Mouse (Mus musculus) lung, postnatal 4 days (tissue): ENCODE measurements around the gene Slc16a13.
A peak's percentile ranks its signal among the peaks of the same experiment; 100 is the strongest.

ENCODE experiments used
- DNase-seq, 2 experiments: peaks; one replicate each; pipeline ENCODE4 v3.0.0; 2021

Gene Slc16a13

GRCm38 (mm10) chr11:70220731-70221602 lies at the start of gene Slc16a13:
Slc16a13 (minus strand) TSS chr11:70221064.
- peak; percentile 93 to 94 for DNase-seq

DNA sequence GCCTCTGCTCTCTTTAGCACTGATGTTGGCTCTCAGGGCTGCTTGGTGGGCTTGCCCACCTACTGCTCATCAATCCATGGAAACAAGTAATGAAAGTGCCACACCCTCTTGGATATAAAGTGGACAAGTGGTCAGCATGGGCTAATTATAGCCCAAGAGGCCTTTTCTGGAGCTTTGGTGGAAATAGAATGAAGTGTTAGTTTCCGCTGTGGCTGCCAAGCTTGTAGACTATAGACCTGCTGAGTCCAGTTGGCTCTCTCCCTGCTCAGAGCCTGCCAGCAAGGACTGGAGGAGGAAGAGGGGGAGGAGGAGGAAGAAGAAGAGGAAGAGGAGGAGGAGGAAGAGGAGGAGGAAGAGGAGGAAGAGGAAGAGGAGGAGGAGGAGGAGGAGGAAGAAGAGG lies 45.5 kb upstream of the Slc16a13 start:
- peak; percentile 58 to 74 for DNase-seq

DNA sequence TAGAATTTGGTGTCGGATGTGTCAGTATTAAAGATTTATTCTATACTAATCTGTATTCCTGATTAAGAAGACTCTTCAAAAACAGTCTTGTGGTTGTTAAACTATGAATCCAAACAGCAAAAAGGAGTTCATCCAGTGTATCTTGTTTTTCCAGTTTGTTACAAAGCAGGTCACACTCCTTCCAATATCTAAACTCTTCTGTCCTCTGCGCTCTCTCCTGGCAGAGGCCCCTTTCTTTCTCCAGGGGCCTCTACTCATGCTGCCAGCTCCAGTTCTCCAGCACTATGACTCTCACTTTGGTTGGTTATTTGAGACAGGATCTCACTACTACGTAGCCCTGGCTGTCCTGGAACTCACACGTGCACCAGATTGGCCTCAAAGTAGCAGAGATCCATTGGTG lies 45.0 kb upstream of the Slc16a13 start:
- no peak for DNase-seq

- no peak for DNase-seq
Measured at GRCm38 (mm10) chr11:70265252-70265651, 44.4 kb upstream of the Slc16a13 start.

- DNase-seq: no peak
Measured at GRCm38 (mm10) chr11:70259035-70259434, 38.2 kb upstream of the Slc16a13 start.

- peak; percentile 65 to 67 for DNase-seq
Measured at GRCm38 (mm10) chr11:70254931-70255531, 34.2 kb upstream of the Slc16a13 start, which contains the start of gene Alox12. Alox12 (minus strand) TSS chr11:70255353.

GRCm38 (mm10) chr11:70254337-70254736 lies 33.5 kb upstream of the Slc16a13 start:
- no peak for DNase-seq

DNA sequence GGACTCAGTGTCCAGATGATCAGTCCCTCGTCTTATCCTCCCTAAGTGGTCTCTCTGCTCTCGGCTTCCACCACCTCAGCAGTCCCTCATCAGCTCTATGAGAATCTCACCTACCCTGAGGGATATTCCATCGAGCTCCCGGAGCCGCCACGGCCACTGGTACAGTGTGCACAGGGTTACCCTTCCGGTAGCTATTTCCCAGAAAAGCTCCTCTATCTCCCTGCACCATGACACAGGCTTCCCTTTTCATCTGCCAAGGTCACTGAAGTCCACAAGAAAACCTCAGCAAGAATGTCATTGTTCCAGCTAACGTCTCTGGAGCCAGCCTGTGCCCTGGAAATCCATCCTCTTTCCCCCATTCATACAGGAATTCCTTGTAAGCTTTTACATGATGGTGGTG lies 31.0 kb upstream of the Slc16a13 start:
- no peak for DNase-seq

DNA sequence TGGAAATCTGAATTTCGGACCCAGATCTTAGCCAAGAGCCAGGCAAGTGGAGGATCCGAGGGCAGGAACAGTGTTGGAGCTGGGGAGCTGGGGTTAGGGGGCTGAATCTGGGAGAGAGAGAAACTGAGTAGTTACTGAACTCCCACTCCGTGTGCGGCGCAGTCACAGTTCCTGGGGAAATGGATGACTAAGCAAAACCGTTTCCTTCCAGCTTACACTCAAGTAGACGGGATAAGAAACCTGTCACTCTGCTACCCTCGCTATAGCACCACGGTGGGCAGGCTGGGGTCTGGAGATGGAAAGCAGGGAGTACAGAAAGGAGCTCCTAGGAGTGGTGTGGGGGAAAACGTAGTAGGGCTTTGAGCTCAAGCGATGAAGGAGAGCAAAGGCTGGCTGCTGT lies 29.3 kb upstream of the Slc16a13 start:
- DNase-seq: no peak

GRCm38 (mm10) chr11:70247136-70247845 lies 26.4 kb upstream of the Slc16a13 start:
- peak in 1 of 2 experiments; percentile 82 for DNase-seq

DNA sequence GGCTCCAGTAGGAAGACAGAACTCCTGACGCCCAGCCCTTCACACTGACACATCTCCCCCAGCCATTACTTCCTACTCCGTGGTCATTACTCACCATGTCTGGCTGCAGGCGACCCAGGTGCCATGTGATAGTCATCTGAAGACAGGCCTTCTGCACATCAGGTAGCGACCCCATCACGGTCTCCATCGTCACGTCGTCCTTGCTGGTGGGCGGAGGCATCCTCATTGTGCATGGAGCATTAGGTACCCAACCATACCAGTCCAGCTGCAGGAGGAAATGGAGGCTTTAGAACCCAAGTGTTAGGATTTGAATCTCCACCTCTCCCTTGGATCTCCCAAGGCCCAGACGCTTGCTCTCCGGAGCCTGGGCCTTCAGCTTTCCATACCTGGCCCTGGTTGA lies 21.7 kb upstream of the Slc16a13 start:
- DNase-seq: no peak

DNA sequence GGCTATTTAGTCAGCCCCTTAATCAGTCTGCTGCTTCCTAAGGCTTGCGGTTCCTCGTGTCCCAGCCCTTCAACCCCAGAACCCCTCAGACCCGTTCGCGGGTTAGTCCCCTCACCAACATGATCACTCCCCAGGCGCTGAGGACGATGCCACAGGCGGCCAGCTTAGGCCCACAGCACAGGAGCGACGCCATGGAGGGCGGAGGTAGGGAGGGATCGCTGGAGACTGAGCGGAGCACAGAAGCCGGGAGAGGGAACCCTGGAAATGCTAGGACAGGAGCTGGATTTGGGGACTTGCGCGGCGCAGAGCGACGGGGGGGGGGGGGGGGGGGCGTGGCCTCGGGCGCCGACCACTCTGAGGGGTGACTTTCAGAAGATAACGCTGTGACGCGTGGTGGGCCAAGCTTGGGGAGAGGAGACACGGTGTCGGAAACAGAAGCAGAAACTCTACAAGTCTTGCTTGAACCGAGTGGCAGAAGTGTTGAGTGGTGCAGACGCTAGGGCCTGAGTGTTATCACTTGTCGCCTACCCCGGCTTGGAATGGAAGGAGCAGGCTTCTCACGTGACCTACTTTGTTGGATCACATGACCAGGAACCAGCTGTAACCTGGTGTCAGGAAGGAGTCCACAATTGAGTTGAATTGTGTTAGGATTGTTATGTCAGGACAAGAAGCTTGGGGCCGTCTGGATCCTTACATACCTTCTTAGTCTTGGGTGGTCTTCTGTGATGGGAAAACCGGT lies 18.8 kb upstream of the Slc16a13 start, which contains the start of the genes Gm21988 and Rnasek:
Gene Gm21988, minus strand, starts transcription at position 290 of the 739 bp plus-strand sequence.
Gene Rnasek, minus strand, starts transcription at position 302 of the 739 bp plus-strand sequence.
- DNase-seq: peak; percentile 82 to 87

- peak in 1 of 2 experiments; percentile 13 for DNase-seq
Measured at GRCm38 (mm10) chr11:70238591-70239440, 18.0 kb upstream of the Slc16a13 start.

- peak; percentile 99 for DNase-seq
Measured at GRCm38 (mm10) chr11:70237457-70238167, 16.7 kb upstream of the Slc16a13 start, which contains the start of gene 0610010K14Rik. 0610010K14Rik (minus strand) TSS chr11:70237914.

DNA sequence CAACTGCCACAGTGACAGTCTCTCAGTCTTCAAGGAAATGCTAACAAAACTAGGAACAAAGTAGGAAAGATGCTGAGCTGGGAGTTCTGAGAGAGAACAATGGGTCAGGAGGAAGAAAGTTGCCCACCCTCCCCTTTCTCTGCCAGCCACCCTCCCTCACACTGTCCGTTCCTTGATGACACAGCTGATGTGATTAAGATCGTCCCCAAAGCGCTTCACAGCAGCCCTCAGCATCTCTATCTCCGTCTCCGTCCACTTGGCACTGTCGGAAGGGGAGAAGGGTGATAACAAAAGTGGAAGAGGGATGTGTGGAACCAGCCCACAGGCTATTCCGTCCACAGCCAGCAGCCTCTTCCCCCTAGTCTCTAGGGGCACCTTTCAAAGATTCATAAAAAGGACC lies 15.9 kb upstream of the Slc16a13 start:
- peak; percentile 36 to 56 for DNase-seq

GRCm38 (mm10) chr11:70235254-70235900 lies 14.5 kb upstream of the Slc16a13 start:
- DNase-seq: no peak

DNA sequence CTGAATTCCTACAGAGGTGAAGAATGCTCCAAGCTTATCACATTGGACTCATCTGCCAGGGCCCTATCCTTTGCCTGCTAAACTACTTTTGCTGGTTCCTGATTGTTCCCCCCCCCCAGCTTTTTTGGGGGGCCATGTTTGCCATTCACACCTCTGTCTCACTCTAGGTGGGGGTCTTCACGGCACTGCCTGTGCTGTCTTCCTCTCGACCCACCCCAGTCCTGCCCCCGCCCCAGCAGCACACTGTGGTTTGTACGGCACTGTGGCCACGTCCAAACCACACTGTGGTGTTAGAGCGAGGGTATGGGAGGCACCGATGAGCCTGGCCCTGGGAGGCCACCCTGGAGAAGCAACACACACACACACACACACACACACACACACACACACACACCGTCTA lies 13.6 kb upstream of the Slc16a13 start:
- DNase-seq: no peak

- peak; percentile 57 to 75 for DNase-seq
Measured at GRCm38 (mm10) chr11:70234037-70234436, 13.2 kb upstream of the Slc16a13 start.

DNA sequence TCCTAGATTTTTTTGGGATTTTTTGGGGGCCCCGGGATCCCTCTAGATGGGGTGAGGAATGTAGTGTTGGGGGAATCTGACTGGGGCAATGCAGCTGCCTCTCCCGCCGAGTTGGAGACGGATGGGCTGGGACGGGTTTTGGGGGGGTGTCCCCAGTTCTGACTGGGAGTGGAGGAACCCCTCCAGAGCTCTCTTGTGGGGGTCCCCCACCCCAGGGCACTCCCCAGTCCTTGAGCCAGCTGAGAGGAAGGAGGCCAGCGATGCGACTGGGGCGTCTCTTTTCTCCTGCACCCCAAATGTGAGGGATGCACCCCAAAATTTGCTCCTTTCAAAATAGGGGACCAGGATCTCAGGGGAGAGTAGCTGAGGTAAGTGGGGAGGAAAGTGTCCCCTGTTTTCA lies 12.2 kb upstream of the Slc16a13 start:
- DNase-seq: peak in 1 of 2 experiments; percentile 50

DNA sequence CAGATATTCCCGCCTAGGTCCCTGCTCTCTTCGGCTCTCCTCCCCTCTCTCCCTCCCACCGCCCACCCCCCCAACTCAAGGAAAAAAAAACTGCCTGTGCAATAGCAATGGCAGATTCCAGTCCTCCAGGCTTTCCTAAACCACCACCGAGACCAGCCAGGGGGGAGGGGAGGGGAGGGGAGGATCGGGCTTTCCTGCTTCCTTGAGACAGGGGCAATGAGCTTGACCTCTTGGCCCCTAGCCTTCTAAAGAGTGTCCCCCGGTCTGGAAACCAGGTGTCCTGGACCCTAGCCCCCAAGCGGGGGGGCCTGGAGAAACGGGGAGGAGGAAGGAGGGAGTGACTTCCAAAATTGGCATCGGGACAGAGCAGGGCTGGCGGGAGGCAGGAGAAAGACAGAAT lies 11.7 kb upstream of the Slc16a13 start:
- peak; percentile 67 to 70 for DNase-seq
